Mouse (Mus musculus): ENCODE data around the gene Gm20721. TPM values are rescaled to one million over a fixed set of nuclear protein-coding genes. Genes with fewer than 3 reads are reported as not detected.
A peak's percentile ranks its signal among the peaks of the same experiment; 100 is the strongest.

The Gm20721 gene
- polyA plus RNA-seq, 1 experiment from 2014 or later: 9.4 TPM

- Histone ChIP-seq H3K9me3 (replicated peaks) (0 out of 2 replicates have a peak, but pooled peaks cover 3% of the 10 kb centered on the region), H3K4me1 (no peaks in the 10 kb centered on the region), H3K4me3 (no peak overlapping the region), H3K4me2 (no peak overlapping the region), H3K27ac (no peak overlapping the region), H3K9ac (no peak overlapping the region), H3K36me3 (ENCODE audit: poor library complexity, severe bottlenecking) (no peaks in the 10 kb centered on the region), H3K27me3 (peaks cover 5% of the 10 kb centered on the region)
- ATAC-seq: no peak
- WGBS: 3% methylated on average over 5 of the region's 5 CpGs
Measured at GRCm38 (mm10) chr2:174305646-174306045, 40.9 kb downstream of the Gm20721 start.

DNA sequence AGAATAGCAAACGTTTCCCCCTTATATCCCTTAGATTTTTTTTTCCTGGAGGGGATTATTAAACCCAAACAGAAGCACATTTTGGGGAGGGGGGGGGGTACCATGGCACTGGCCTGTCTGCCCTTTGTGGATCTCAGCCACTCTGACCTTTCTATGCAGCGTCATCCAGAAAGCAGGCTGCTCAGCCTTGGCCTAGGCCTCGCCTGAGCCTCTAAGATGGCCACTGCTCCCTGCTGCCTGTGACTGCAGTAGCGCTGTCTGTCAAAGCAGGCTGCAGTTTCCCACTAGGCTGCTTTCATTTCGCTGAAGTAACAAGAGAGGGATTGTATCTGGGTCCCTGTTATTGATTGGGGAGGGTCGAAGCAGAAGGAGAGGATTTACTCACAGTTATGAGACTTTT is 44.0 kb downstream of the Gm20721 start:
- WGBS: 24% methylated on average over 6 of the region's 6 CpGs
- Histone ChIP-seq H3K4me1 (peaks cover 18% of the 10 kb centered on the region), H3K36me3 (ENCODE audit: poor library complexity, severe bottlenecking) (0 out of 2 replicates have a peak, but pooled peaks cover 4% of the 10 kb centered on the region), H3K27me3 (peaks cover 36% of the 10 kb centered on the region), H3K9me3 (replicated peaks) (peaks cover 33% of the 10 kb centered on the region), H3K27ac (no peak overlapping the region), H3K4me2 (no peak overlapping the region), H3K4me3 (no peak overlapping the region), H3K9ac (no peak overlapping the region)
- ATAC-seq: no peak

DNA sequence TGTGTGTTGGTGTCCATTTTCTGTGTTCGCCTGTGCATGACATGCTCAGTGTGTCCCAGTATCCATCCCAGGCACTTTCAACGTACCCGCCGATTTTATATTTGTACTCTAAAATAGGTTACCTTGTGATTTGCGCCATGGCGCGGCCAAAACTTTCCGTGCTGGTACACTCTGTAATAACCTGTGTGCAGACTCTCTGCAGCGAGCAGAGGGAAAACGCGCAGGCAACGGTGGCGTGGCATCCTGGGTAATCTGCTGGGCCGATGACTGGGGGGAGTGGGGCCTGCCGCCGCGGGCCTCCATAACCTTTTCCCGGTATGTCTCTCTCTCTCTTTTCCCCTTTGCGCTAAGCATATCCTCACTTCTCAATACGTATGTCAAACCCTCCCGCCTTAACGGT is 45.8 kb downstream of the Gm20721 start:
- no peak for ATAC-seq
- peaks cover 44% of the 10 kb centered on the region for H3K27me3 ChIP-seq
- WGBS: 53% methylated on average over 22 of the region's 22 CpGs
- no peak overlapping the region for H3K27ac ChIP-seq
- H3K4me2 ChIP-seq: peak overlapping the region; percentile 48
- H3K9ac ChIP-seq: no peak overlapping the region
- 0 out of 2 replicates have a peak, but pooled peaks cover 4% of the 10 kb centered on the region for H3K36me3 ChIP-seq (ENCODE audit: poor library complexity, severe bottlenecking)
- H3K9me3 ChIP-seq (replicated peaks): peaks cover 50% of the 10 kb centered on the region
- peak overlapping the region; percentile 27 for H3K4me3 ChIP-seq
- peaks cover 30% of the 10 kb centered on the region for H3K4me1 ChIP-seq

- ATAC-seq: no peak
- H3K9ac ChIP-seq: no peak overlapping the region
- H3K9me3 ChIP-seq (replicated peaks): peaks cover 55% of the 10 kb centered on the region
Measured at GRCm38 (mm10) chr2:174300186-174300585, 46.3 kb downstream of the Gm20721 start.

GRCm38 (mm10) chr2:174299771-174300160 is 46.7 kb downstream of the Gm20721 start:
- peaks cover 30% of the 10 kb centered on the region for H3K4me1 ChIP-seq
- no peak overlapping the region for H3K27ac ChIP-seq
- 0 out of 2 replicates have a peak, but pooled peaks cover 4% of the 10 kb centered on the region for H3K36me3 ChIP-seq (ENCODE audit: poor library complexity, severe bottlenecking)
- peaks cover 44% of the 10 kb centered on the region for H3K27me3 ChIP-seq
- H3K9ac ChIP-seq: no peak overlapping the region
- WGBS: 42% methylated on average over 34 of the region's 34 CpGs
- H3K4me3 ChIP-seq: peak overlapping the region; percentile 27
- ATAC-seq: no peak
- H3K4me2 ChIP-seq: peak overlapping the region; percentile 48
- H3K9me3 ChIP-seq (replicated peaks): peaks cover 59% of the 10 kb centered on the region

More at GRCm38 (mm10) chr2:174300186-174300585, 46.3 kb downstream of the Gm20721 start:
- WGBS: 60% methylated on average over 26 of the region's 27 CpGs
- Histone ChIP-seq H3K27ac (no peak overlapping the region), H3K27me3 (peaks cover 44% of the 10 kb centered on the region), H3K4me1 (peaks cover 30% of the 10 kb centered on the region), H3K36me3 (ENCODE audit: poor library complexity, severe bottlenecking) (0 out of 2 replicates have a peak, but pooled peaks cover 4% of the 10 kb centered on the region), H3K4me3 (peak overlapping the region; percentile 27), H3K4me2 (peak overlapping the region; percentile 48)

GRCm38 (mm10) chr2:174299091-174299770 is 47.3 kb downstream of the Gm20721 start:
- Histone ChIP-seq H3K36me3 (ENCODE audit: poor library complexity, severe bottlenecking) (0 out of 2 replicates have a peak, but pooled peaks cover 4% of the 10 kb centered on the region), H3K9ac (no peak overlapping the region), H3K4me3 (peak overlapping the region; percentile 27), H3K4me2 (peak overlapping the region; percentile 48), H3K27ac (no peak overlapping the region), H3K9me3 (replicated peaks) (peaks cover 63% of the 10 kb centered on the region), H3K4me1 (peaks cover 30% of the 10 kb centered on the region), H3K27me3 (peaks cover 44% of the 10 kb centered on the region)
- no peak for ATAC-seq
- 47% methylated on average over 47 of the region's 48 CpGs for WGBS

DNA sequence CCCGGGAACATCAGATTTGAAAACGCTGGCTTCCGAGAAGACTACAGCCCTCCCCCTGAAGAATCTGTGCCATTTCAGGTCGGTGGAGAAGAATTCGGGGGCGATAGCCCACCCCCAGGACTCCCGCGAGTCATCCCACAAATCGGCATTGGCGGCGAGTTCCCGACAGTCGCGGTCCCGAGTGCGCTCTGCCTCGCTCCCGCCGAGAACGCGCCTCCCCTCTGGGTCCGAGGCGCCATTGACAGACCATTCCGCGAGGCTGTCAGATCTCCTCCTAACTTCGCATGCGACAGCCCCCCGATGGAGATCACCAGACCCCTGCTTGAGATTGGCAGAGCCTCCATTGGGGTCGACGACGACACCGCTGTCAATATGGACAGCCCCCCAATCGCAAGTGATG is 48.0 kb downstream of the Gm20721 start:
- peaks cover 63% of the 10 kb centered on the region for H3K9me3 ChIP-seq (replicated peaks)
- 0 out of 2 replicates have a peak, but pooled peaks cover 4% of the 10 kb centered on the region for H3K36me3 ChIP-seq (ENCODE audit: poor library complexity, severe bottlenecking)
- ATAC-seq: no peak
- peak overlapping the region; percentile 27; the same call in 1 of the 2 replicates for H3K4me3 ChIP-seq
- no peak overlapping the region for H3K27ac ChIP-seq
- peaks cover 32% of the 10 kb centered on the region for H3K4me1 ChIP-seq
- H3K9ac ChIP-seq: no peak overlapping the region
- H3K4me2 ChIP-seq: peak overlapping the region; percentile 48
- 58% methylated on average over 33 of the region's 33 CpGs for WGBS
- H3K27me3 ChIP-seq: peaks cover 44% of the 10 kb centered on the region

DNA sequence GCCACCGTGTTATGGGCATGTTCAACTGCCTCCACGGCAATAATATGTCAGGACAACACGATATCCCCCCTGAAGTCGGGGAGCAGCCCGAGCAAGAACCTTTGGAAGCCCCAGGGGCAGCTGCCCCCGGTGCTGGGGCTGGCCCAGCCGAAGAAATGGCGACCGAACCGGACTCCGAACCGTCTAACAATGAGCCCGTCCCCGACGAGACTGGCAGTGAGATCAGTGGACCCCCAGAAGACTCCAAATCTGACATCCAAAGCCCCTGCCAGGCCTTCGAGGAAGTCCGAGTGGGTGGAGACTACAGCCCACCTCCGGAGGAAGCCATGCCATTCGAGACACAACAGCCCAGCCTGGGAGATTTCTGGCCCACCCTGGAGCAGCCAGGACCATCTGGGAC is 48.7 kb downstream of the Gm20721 start:
- H3K4me1 ChIP-seq: peaks cover 38% of the 10 kb centered on the region
- no peak overlapping the region for H3K4me2 ChIP-seq
- 0 out of 2 replicates have a peak, but pooled peaks cover 4% of the 10 kb centered on the region for H3K36me3 ChIP-seq (ENCODE audit: poor library complexity, severe bottlenecking)
- no peak overlapping the region for H3K27ac ChIP-seq
- 59% methylated on average over 19 of the region's 19 CpGs for WGBS
- H3K4me3 ChIP-seq: no peak overlapping the region
- H3K27me3 ChIP-seq: peaks cover 44% of the 10 kb centered on the region
- no peak overlapping the region for H3K9ac ChIP-seq
- peaks cover 63% of the 10 kb centered on the region for H3K9me3 ChIP-seq (replicated peaks)
- ATAC-seq: no peak

GRCm38 (mm10) chr2:174297086-174297571 is 49.4 kb downstream of the Gm20721 start:
- Histone ChIP-seq H3K27ac (no peak overlapping the region), H3K4me1 (peaks cover 45% of the 10 kb centered on the region), H3K27me3 (peaks cover 44% of the 10 kb centered on the region), H3K36me3 (ENCODE audit: poor library complexity, severe bottlenecking) (0 out of 2 replicates have a peak, but pooled peaks cover 4% of the 10 kb centered on the region), H3K4me2 (peak overlapping the region; percentile 65), H3K4me3 (peak overlapping the region; percentile 10; the same call in 1 of the 2 replicates), H3K9ac (no peak overlapping the region), H3K9me3 (replicated peaks) (peaks cover 63% of the 10 kb centered on the region)
- 49% methylated on average over 29 of the region's 29 CpGs for WGBS
- ATAC-seq: no peak

DNA sequence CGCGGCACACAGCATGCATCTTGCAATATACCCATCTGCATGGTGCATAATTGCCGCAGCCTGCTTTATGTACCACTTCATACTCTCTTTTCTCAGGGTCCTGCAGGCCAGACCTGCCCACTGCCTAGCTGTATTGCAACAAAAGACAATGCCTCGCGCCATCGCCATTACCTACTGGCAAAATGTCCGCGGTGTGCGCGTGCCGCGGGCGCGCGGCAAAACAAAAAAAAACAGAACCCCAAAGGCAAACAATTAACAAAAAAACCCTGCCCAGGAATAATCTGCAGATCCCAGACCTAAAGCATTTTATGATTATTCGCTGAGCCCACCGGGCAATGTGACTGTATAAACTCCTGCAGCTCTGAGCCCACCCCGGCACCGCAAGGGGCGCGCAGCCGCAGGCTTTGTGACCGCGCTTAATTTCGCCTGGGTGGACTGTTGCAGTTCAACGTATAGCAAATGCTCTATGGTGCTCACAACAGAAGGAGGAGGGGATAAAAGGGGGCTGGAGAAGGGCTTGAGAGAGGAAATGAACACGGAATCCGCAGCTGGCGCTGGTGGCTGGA is 50.5 kb downstream of the Gm20721 start:
- peaks cover 42% of the 10 kb centered on the region for H3K27me3 ChIP-seq
- H3K9me3 ChIP-seq (replicated peaks): peaks cover 63% of the 10 kb centered on the region
- H3K27ac ChIP-seq: no peak overlapping the region
- peak overlapping the region; percentile 65 for H3K4me2 ChIP-seq
- peak overlapping the region; percentile 41 for H3K9ac ChIP-seq
- WGBS: 50% methylated on average over 29 of the region's 29 CpGs
- no peak for ATAC-seq
- H3K36me3 ChIP-seq (ENCODE audit: poor library complexity, severe bottlenecking): 0 out of 2 replicates have a peak, but pooled peaks cover 4% of the 10 kb centered on the region
- peaks cover 57% of the 10 kb centered on the region for H3K4me1 ChIP-seq
- peak overlapping the region; percentile 58 for H3K4me3 ChIP-seq

DNA sequence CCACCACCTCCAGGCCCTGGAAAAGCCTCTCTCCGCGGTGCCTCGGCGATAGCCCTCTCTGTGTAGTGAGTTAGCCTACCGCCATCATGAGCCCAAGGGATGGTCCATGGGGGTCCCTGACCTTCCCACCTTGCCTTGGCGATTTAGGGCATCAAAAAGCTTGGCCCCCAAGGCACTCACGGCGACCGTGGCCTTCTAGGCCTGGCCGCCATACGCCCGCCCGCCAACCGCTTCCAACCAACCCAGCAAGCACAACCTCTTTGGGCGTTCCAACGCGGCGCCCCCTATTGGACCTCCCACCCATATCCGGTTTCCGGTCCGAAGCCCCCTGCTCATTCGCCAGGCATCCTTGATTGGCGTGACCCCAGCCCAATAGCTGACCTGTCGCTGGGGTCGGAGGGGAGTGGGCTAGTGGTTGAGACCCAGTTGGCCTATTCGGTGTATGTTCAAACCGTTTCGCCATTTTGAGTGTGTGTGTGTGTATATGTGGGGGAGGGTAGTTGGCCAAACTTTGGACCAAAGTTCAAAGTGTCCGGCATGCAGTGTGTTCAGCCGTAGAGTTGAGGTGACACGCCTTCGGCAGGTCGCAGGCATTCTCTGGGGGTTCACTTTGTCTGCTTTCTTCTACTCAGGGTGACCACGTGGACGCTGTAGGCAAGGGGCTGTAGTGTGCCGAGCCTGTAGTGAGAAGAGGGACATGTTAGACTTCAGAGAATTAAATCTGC is 51.2 kb downstream of the Gm20721 start:
- ATAC-seq: peak; percentile 91
- H3K4me1 ChIP-seq: peaks cover 62% of the 10 kb centered on the region
- 0 out of 2 replicates have a peak, but pooled peaks cover 4% of the 10 kb centered on the region for H3K36me3 ChIP-seq (ENCODE audit: poor library complexity, severe bottlenecking)
- peak overlapping the region; percentile 58 for H3K4me3 ChIP-seq
- peaks cover 36% of the 10 kb centered on the region for H3K27me3 ChIP-seq
- 51% methylated on average over 36 of the region's 36 CpGs for WGBS
- H3K27ac ChIP-seq: peak overlapping the region; percentile 87
- peak overlapping the region; percentile 65 for H3K4me2 ChIP-seq
- peaks cover 58% of the 10 kb centered on the region for H3K9me3 ChIP-seq (replicated peaks)
- peak overlapping the region; percentile 80 for H3K9ac ChIP-seq
